Mouse (Mus musculus) midbrain, embryonic 14.5 days (tissue): ENCODE measurements around the gene Cap2. TPM values are rescaled to one million over a fixed set of nuclear protein-coding genes. Genes with fewer than 3 reads are reported as not detected.

Source experiments
- ATAC-seq: fragments of 200-750 bp; cut with Nextera tagmentation; 2 replicates; pipeline ENCODE4 v1.8.0; 2017; ENCODE audit warnings: moderate number of reproducible peaks, moderate library complexity; ENCODE audit not compliant: low FRiP score, low TSS enrichment
- DNase-seq: peaks from one replicate; pipeline ENCODE4 v3.0.0-alpha.2; 2015
- H3K27ac ChIP-seq: fragments of 300-500 bp; sonication (generic); replicated peaks from 2 replicates; pipeline ENCODE4 v1.5.1; 2014; ENCODE audit warnings: mild to moderate bottlenecking, low read depth, low read length, moderate library complexity
- H3K27me3 ChIP-seq: fragments of 300-500 bp; sonication (generic); 2 replicates; pipeline ENCODE4 v1.6.1; 2014; ENCODE audit warnings: low read length, control low read depth, mixed read lengths; ENCODE audit not compliant: control insufficient read depth, insufficient read depth
- H3K36me3 ChIP-seq: fragments of 300-500 bp; sonication (generic); 2 replicates; pipeline ENCODE4 v1.6.1; 2014; ENCODE audit warnings: low read length, control low read depth; ENCODE audit not compliant: control insufficient read depth, insufficient read depth
- H3K4me1 ChIP-seq: fragments of 300-500 bp; sonication (generic); 2 replicates; pipeline ENCODE4 v1.6.1; 2014; ENCODE audit warnings: mild to moderate bottlenecking, antibody characterized with exemption, low read length, control low read depth; ENCODE audit not compliant: control insufficient read depth, insufficient read depth
- H3K4me2 ChIP-seq: fragments of 300-500 bp; sonication (generic); 2 replicates; pipeline ENCODE4 v1.6.1; 2014; ENCODE audit warnings: mild to moderate bottlenecking, low read length, moderate library complexity
- H3K4me3 ChIP-seq: fragments of 300-500 bp; sonication (generic); replicated peaks from 2 replicates; pipeline ENCODE4 v1.5.1; 2014; ENCODE audit warnings: low read depth, low read length
- H3K9ac ChIP-seq: fragments of 300-500 bp; sonication (generic); replicated peaks from 2 replicates; pipeline ENCODE4 v1.6.1; 2014; ENCODE audit warnings: mild to moderate bottlenecking, low read length, moderate library complexity
- H3K9me3 ChIP-seq: fragments of 300-500 bp; sonication (generic); 2 replicates; pipeline ENCODE4 v1.6.1; 2016; ENCODE audit warnings: low read length, control low read depth, mixed read lengths; ENCODE audit not compliant: control insufficient read depth
- WGBS: fragments of 180-500 bp; shearing (Covaris S2); extraction: QIAGEN DNeasy Blood & Tissue Kit; methylation state at CpG from one replicate; pipeline ENCODE4 v1.1.7; 2014; 5-methylcytosine and 5-hydroxymethylcytosine counted together
- polyA plus RNA-seq: library from polyadenylated mRNA; unstranded; fragments of >200 nt; fragmentation: Nextera tagmentation; extraction: Ambion mirVana; gene quantifications from 2 replicates; pipeline ENCODE4 v1.2.1, GENCODE M21; 2014

Gene Cap2
- polyA plus RNA-seq, 1 experiment from 2014 or later = 6.6 TPM

- Histone ChIP-seq H3K4me2 (no peak overlapping the region), H3K4me3 (no peak overlapping the region), H3K27me3 (0 out of 2 replicates have a peak, but pooled peaks cover 4% of the 10 kb centered on the region), H3K9ac (no peak overlapping the region), H3K36me3 (no peaks in the 10 kb centered on the region), H3K4me1 (peaks cover 2% of the 10 kb centered on the region), H3K9me3 (no peaks in the 10 kb centered on the region), H3K27ac (no peak overlapping the region)
- 72% methylated on average over 10 of the region's 10 CpGs for WGBS
- peak; percentile 51 for DNase-seq
- ATAC-seq = no peak
Observed at GRCm38 (mm10) chr13:46529037-46529436, 27.4 kb downstream of the Cap2 start.

- WGBS = 73% methylated on average over 8 of the region's 8 CpGs
- H3K4me1 ChIP-seq = peaks cover 10% of the 10 kb centered on the region; the same call in 1 of the 2 replicates
- no peaks in the 10 kb centered on the region for H3K9me3 ChIP-seq
- H3K36me3 ChIP-seq = no peaks in the 10 kb centered on the region
- H3K4me3 ChIP-seq = no peak overlapping the region
- H3K27ac ChIP-seq = no peak overlapping the region
- H3K9ac ChIP-seq = no peak overlapping the region
- DNase-seq (no peak), ATAC-seq (no peak)
- H3K27me3 ChIP-seq = 0 out of 2 replicates have a peak, but pooled peaks cover 4% of the 10 kb centered on the region
- no peak overlapping the region for H3K4me2 ChIP-seq
Observed at GRCm38 (mm10) chr13:46530546-46530945, 28.9 kb downstream of the Cap2 start.

- Histone ChIP-seq H3K9ac (no peak overlapping the region), H3K4me2 (no peak overlapping the region), H3K27ac (no peak overlapping the region), H3K4me1 (peaks cover 10% of the 10 kb centered on the region; the same call in 1 of the 2 replicates), H3K9me3 (no peaks in the 10 kb centered on the region), H3K36me3 (no peaks in the 10 kb centered on the region), H3K27me3 (0 out of 2 replicates have a peak, but pooled peaks cover 4% of the 10 kb centered on the region), H3K4me3 (no peak overlapping the region)
- ATAC-seq (no peak), DNase-seq (no peak)
- WGBS = 92% methylated on average over 3 of the region's 3 CpGs
Observed at GRCm38 (mm10) chr13:46531676-46532075, 30.0 kb downstream of the Cap2 start.

- Histone ChIP-seq H3K4me3 (no peak overlapping the region), H3K9ac (no peak overlapping the region), H3K9me3 (no peaks in the 10 kb centered on the region), H3K36me3 (no peaks in the 10 kb centered on the region), H3K27ac (no peak overlapping the region), H3K4me2 (no peak overlapping the region), H3K27me3 (0 out of 2 replicates have a peak, but pooled peaks cover 4% of the 10 kb centered on the region), H3K4me1 (peaks cover 10% of the 10 kb centered on the region; the same call in 1 of the 2 replicates)
- WGBS = 94% methylated on average over 7 of the region's 7 CpGs
- DNase-seq = no peak
- ATAC-seq = no peak
Observed at GRCm38 (mm10) chr13:46532276-46532675, 30.6 kb downstream of the Cap2 start.

- Histone ChIP-seq H3K9me3 (no peaks in the 10 kb centered on the region), H3K36me3 (no peaks in the 10 kb centered on the region), H3K4me1 (peaks cover 10% of the 10 kb centered on the region; the same call in 1 of the 2 replicates), H3K4me2 (peak overlapping the region; percentile 38), H3K9ac (no peak overlapping the region; the same call in 1 of the 2 replicates), H3K4me3 (no peak overlapping the region), H3K27ac (no peak overlapping the region), H3K27me3 (0 out of 2 replicates have a peak, but pooled peaks cover 4% of the 10 kb centered on the region)
- DNase-seq = no peak
- 32% methylated on average over 10 of the region's 10 CpGs for WGBS
- no peak for ATAC-seq
Observed at GRCm38 (mm10) chr13:46533342-46534129, 31.9 kb downstream of the Cap2 start.

GRCm38 (mm10) chr13:46534171-46534968 is 32.7 kb downstream of the Cap2 start:
- Histone ChIP-seq H3K4me3 (no peak overlapping the region), H3K4me2 (peak overlapping the region; percentile 38), H3K36me3 (no peaks in the 10 kb centered on the region), H3K9ac (no peak overlapping the region; the same call in 1 of the 2 replicates), H3K27me3 (0 out of 2 replicates have a peak, but pooled peaks cover 4% of the 10 kb centered on the region), H3K9me3 (no peaks in the 10 kb centered on the region), H3K27ac (0 out of 2 replicates have a peak overlapping the region, but pooled peaks have one; percentile 2), H3K4me1 (peaks cover 10% of the 10 kb centered on the region; the same call in 1 of the 2 replicates)
- WGBS = 4% methylated on average over 11 of the region's 11 CpGs
- DNase-seq (peak; percentile 70), ATAC-seq (peak; percentile 84)

GRCm38 (mm10) chr13:46534969-46535785 is 33.5 kb downstream of the Cap2 start:
- DNase-seq = no peak
- Histone ChIP-seq H3K9me3 (no peaks in the 10 kb centered on the region), H3K4me3 (no peak overlapping the region), H3K27ac (no peak overlapping the region), H3K36me3 (no peaks in the 10 kb centered on the region), H3K27me3 (0 out of 2 replicates have a peak, but pooled peaks cover 4% of the 10 kb centered on the region), H3K9ac (no peak overlapping the region), H3K4me2 (no peak overlapping the region), H3K4me1 (peaks cover 10% of the 10 kb centered on the region; the same call in 1 of the 2 replicates)
- no peak for ATAC-seq
- 61% methylated on average over 5 of the region's 5 CpGs for WGBS

GRCm38 (mm10) chr13:46539284-46539683 is 37.6 kb downstream of the Cap2 start:
- no peak for ATAC-seq
- no peak for DNase-seq
- Histone ChIP-seq H3K27ac (no peak overlapping the region), H3K9ac (no peak overlapping the region), H3K36me3 (no peaks in the 10 kb centered on the region), H3K27me3 (no peaks in the 10 kb centered on the region), H3K9me3 (no peaks in the 10 kb centered on the region), H3K4me1 (0 out of 2 replicates have a peak, but pooled peaks cover 10% of the 10 kb centered on the region), H3K4me3 (no peak overlapping the region), H3K4me2 (no peak overlapping the region)
- WGBS = 86% methylated on average over 7 of the region's 7 CpGs
